Mouse (Mus musculus) forebrain, embryonic 11.5 days (tissue): ENCODE results near the gene Olfr39. TPM values are rescaled to one million over a fixed set of nuclear protein-coding genes. Genes with fewer than 3 reads are reported as not detected.
"Not testable (repeated sequence)": the region's sequence is repeated elsewhere in the genome, so short reads cannot be mapped to it uniquely, and the experiment has no call there.

ENCODE experiments used
- ATAC-seq: fragments of 200-750 bp; cut with Nextera tagmentation; replicated peaks from 2 replicates; pipeline ENCODE4 v1.8.0; 2017; ENCODE audit warnings: moderate TSS enrichment; ENCODE audit not compliant: low FRiP score
- DNase-seq: peaks from one replicate; pipeline ENCODE4 v3.0.0-alpha.2; 2017; ENCODE audit warnings: low spot score
- H3K27ac ChIP-seq: fragments of 300-500 bp; sonication (generic); 2 replicates; pipeline ENCODE4 v1.5.1; 2014; ENCODE audit warnings: low read depth, low read length
- H3K27me3 ChIP-seq: fragments of 300-500 bp; sonication (generic); 2 replicates; pipeline ENCODE4 v1.6.1; 2014; ENCODE audit warnings: mild to moderate bottlenecking, low read length, mixed read lengths; ENCODE audit not compliant: control insufficient read depth, insufficient read depth
- H3K36me3 ChIP-seq: fragments of 300-500 bp; sonication (generic); 2 replicates; pipeline ENCODE4 v1.6.1; 2014; ENCODE audit warnings: mild to moderate bottlenecking, low read length, moderate library complexity, mixed read lengths; ENCODE audit not compliant: control insufficient read depth, insufficient read depth
- H3K4me1 ChIP-seq: fragments of 300-500 bp; sonication (generic); replicated peaks from 2 replicates; pipeline ENCODE4 v1.6.1; 2014; ENCODE audit warnings: low read length, mixed read lengths; ENCODE audit not compliant: control insufficient read depth, insufficient read depth
- H3K4me2 ChIP-seq: fragments of 300-500 bp; sonication (generic); 2 replicates; pipeline ENCODE4 v1.6.1; 2014; ENCODE audit warnings: low read depth, mild to moderate bottlenecking, low read length, moderate library complexity, mixed read lengths; ENCODE audit not compliant: severe bottlenecking
- H3K4me3 ChIP-seq: fragments of 300-500 bp; sonication (generic); 2 replicates; pipeline ENCODE4 v1.5.1; 2014; ENCODE audit warnings: low read depth, low read length
- H3K9ac ChIP-seq: fragments of 300-500 bp; sonication (generic); 2 replicates; pipeline ENCODE4 v1.6.1; 2014; ENCODE audit warnings: low read length
- H3K9me3 ChIP-seq: fragments of 300-500 bp; sonication (generic); 2 replicates; pipeline ENCODE4 v1.6.1; 2016; ENCODE audit warnings: low read length, mixed read lengths; ENCODE audit not compliant: control insufficient read depth
- WGBS: fragments of 180-500 bp; shearing (Covaris S2); extraction: QIAGEN DNeasy Blood & Tissue Kit; methylation state at CpG from one replicate; pipeline ENCODE4 v1.1.7; 2014; 5-methylcytosine and 5-hydroxymethylcytosine counted together
- polyA plus RNA-seq: library from polyadenylated mRNA; unstranded; fragments of >200 nt; fragmentation: Nextera tagmentation; extraction: Ambion mirVana; gene quantifications from 2 replicates; pipeline ENCODE4 v1.2.1, GENCODE M21; 2014

Gene Olfr39
- not detected in 2 replicates for polyA plus RNA-seq

- no peak for ATAC-seq
- Histone ChIP-seq H3K27me3 (no peaks in the 10 kb centered on the region), H3K27ac (no peak within 1 kb of the TSS), H3K4me1 (no peaks in the 10 kb centered on the region), H3K4me2 (no peak within 1 kb of the TSS), H3K9me3 (no peaks in the 10 kb centered on the region), H3K4me3 (no peak within 1 kb of the TSS), H3K36me3 (no peaks in the 10 kb centered on the region), H3K9ac (no peak within 1 kb of the TSS)
- WGBS: 86% methylated on average over 1 of the region's 1 CpGs
- no peak for DNase-seq
These were observed at the start of gene Olfr39 for GRCm38 (mm10) chr9:20282051-20282450. Gene Olfr39 (plus strand): TSS chr9:20282351.

- Histone ChIP-seq H3K27ac (no peak within 1 kb of the TSS), H3K4me3 (no peak within 1 kb of the TSS), H3K9ac (no peak within 1 kb of the TSS), H3K4me2 (no peak within 1 kb of the TSS), H3K9me3 (no peaks in the 10 kb centered on the region), H3K4me1 (no peaks in the 10 kb centered on the region), H3K36me3 (no peaks in the 10 kb centered on the region), H3K27me3 (no peaks in the 10 kb centered on the region)
- no peak for DNase-seq
- ATAC-seq: no peak
These were observed 45.3 kb upstream of the Olfr39 start, which contains the start of gene Olfr872 for GRCm38 (mm10) chr9:20236819-20237218. Gene Olfr872 (plus strand): TSS chr9:20237119.

- H3K9me3 ChIP-seq: no peaks in the 10 kb centered on the region; the same call in 1 of the 2 replicates
- H3K9ac ChIP-seq: no peak overlapping the region
- no peaks in the 10 kb centered on the region for H3K4me1 ChIP-seq
- H3K4me2 ChIP-seq: no peak overlapping the region
- H3K27me3 ChIP-seq: no peaks in the 10 kb centered on the region
- ATAC-seq: no peak
- no peaks in the 10 kb centered on the region for H3K36me3 ChIP-seq
- WGBS: 81% methylated on average over 2 of the region's 2 CpGs
- H3K4me3 ChIP-seq: no peak overlapping the region
- no peak overlapping the region for H3K27ac ChIP-seq
- DNase-seq: no peak
These were observed 44.8 kb upstream of the Olfr39 start for GRCm38 (mm10) chr9:20237378-20237777.

GRCm38 (mm10) chr9:20295562-20295961 lies 13.4 kb downstream of the Olfr39 start:
- not testable (repeated sequence) for H3K4me1 ChIP-seq, H3K27me3 ChIP-seq, H3K36me3 ChIP-seq, H3K4me2 ChIP-seq, H3K27ac ChIP-seq, H3K4me3 ChIP-seq, ATAC-seq, DNase-seq, H3K9me3 ChIP-seq, H3K9ac ChIP-seq
- WGBS: 81% methylated on average over 5 of the region's 5 CpGs

- Histone ChIP-seq H3K4me2 (no peak within 1 kb of the TSS), H3K4me3 (no peak within 1 kb of the TSS), H3K9me3 (no peaks in the 10 kb centered on the region), H3K4me1 (no peaks in the 10 kb centered on the region), H3K27me3 (no peaks in the 10 kb centered on the region), H3K9ac (no peak within 1 kb of the TSS), H3K36me3 (no peaks in the 10 kb centered on the region), H3K27ac (no peak within 1 kb of the TSS)
- ATAC-seq (no peak), DNase-seq (no peak)
- 86% methylated on average over 1 of the region's 1 CpGs for WGBS
These were observed 16.1 kb downstream of the Olfr39 start, which contains the start of gene Olfr873 for GRCm38 (mm10) chr9:20298232-20298631. Gene Olfr873 (plus strand): TSS chr9:20298532.

- Histone ChIP-seq H3K9ac (no peak within 1 kb of the TSS), H3K36me3 (no peaks in the 10 kb centered on the region), H3K4me1 (no peaks in the 10 kb centered on the region), H3K27ac (no peak within 1 kb of the TSS), H3K9me3 (no peaks in the 10 kb centered on the region), H3K4me2 (no peak within 1 kb of the TSS), H3K4me3 (no peak within 1 kb of the TSS), H3K27me3 (no peaks in the 10 kb centered on the region)
- no peak for ATAC-seq
- no peak for DNase-seq
These were observed 53.8 kb downstream of the Olfr39 start, which contains the start of gene Olfr18 for GRCm38 (mm10) chr9:20335994-20336393. Gene Olfr18 (minus strand): TSS chr9:20336094.

Other genes starting within 250 kb of the Olfr39 start
- gene Olfr867, start 224.8 kb upstream of the Olfr39 start, polyA plus RNA-seq: not detected in 2 replicates
- not detected in 2 replicates for gene Olfr868, start 183.7 kb upstream of the Olfr39 start, polyA plus RNA-seq
- gene Olfr869, start 153.3 kb upstream of the Olfr39 start, polyA plus RNA-seq: not detected in 2 replicates
- not detected in 2 replicates for gene Olfr870, start 108.3 kb upstream of the Olfr39 start, polyA plus RNA-seq
- gene Olfr871, start 70.1 kb upstream of the Olfr39 start, polyA plus RNA-seq: not detected in 2 replicates
- gene Olfr872, start 45.2 kb upstream of the Olfr39 start, polyA plus RNA-seq: not detected in 2 replicates
- gene Olfr873, start 16.2 kb downstream of the Olfr39 start, polyA plus RNA-seq: 0.04 TPM in 1 of 2 replicates, not detected in the other
- gene Olfr18, start 53.7 kb downstream of the Olfr39 start, polyA plus RNA-seq: not detected in 2 replicates
- 31.9 and 35.1 TPM in 2 replicates for gene Zfp560, start 102.8 kb downstream of the Olfr39 start, polyA plus RNA-seq
- 29.9 and 32.3 TPM in 2 replicates for gene Zfp26, start 177.8 kb downstream of the Olfr39 start, polyA plus RNA-seq
- 29.1 and 35.4 TPM in 2 replicates for gene Zfp426, start 210.4 kb downstream of the Olfr39 start, polyA plus RNA-seq
- gene Zfp266, start 239.1 kb downstream of the Olfr39 start, polyA plus RNA-seq: 142 and 161 TPM in 2 replicates